Mouse (Mus musculus) CD4-positive, CD25-positive, alpha-beta regulatory T cell (primary cell): ENCODE results near the gene Gm2007. TPM values are rescaled to one million over a fixed set of nuclear protein-coding genes. Genes with fewer than 3 reads are reported as not detected.

Experiments
- polyA plus RNA-seq: library from polyadenylated mRNA; unstranded; fragments of 100-300 nt; shearing (Covaris generic); gene quantifications from one replicate; pipeline ENCODE4 v1.2.1, GENCODE M21; 2017

The Gm2007 gene
- 6.3 TPM for polyA plus RNA-seq

GRCm38 (mm10) chr2:175741237-175741636 is at the start of gene Gm2007:
TSS of gene Gm2007 (plus strand) at chr2:175741537.

GRCm38 (mm10) chr2:175703546-175703945 is 37.8 kb upstream of the Gm2007 start, which contains the start of gene Zfp969:
TSS of gene Zfp969 (minus strand) at chr2:175703646.

GRCm38 (mm10) chr2:175800993-175801392 is 59.7 kb downstream of the Gm2007 start, which contains the start of gene Gm14288:
TSS of gene Gm14288 (minus strand) at chr2:175801093.

Other genes starting within 250 kb of the Gm2007 start
- gene Gm11007, start 97.6 kb upstream of the Gm2007 start, polyA plus RNA-seq: 6.3 TPM
- gene Zfp969, start 37.9 kb upstream of the Gm2007 start, polyA plus RNA-seq: not detected
- not detected for gene Gm14288, start 59.6 kb downstream of the Gm2007 start, polyA plus RNA-seq
- 5.1 TPM for gene Gm6710, start 127.7 kb downstream of the Gm2007 start, polyA plus RNA-seq
- 5.1 TPM for gene Zfp966, start 189.6 kb downstream of the Gm2007 start, polyA plus RNA-seq
- 2.6 TPM for gene Gm2026, start 223.8 kb downstream of the Gm2007 start, polyA plus RNA-seq